Mouse (Mus musculus): Measurements from ENCODE around the gene Ptpa. TPM values are rescaled to one million over a fixed set of nuclear protein-coding genes. Genes with fewer than 3 reads are reported as not detected.

The Ptpa gene
- polyA plus RNA-seq, 2 experiments, result 74.5 to 142 TPM

- Histone ChIP-seq H3K27ac (replicated peaks; ENCODE audit: low read depth, low read length) (no peak overlapping the region), H3K4me3 (replicated peaks; ENCODE audit: low read length) (no peak overlapping the region), H3K4me2 (replicated peaks; ENCODE audit: low read depth, low read length, severe bottlenecking) (no peak overlapping the region), H3K36me3 (ENCODE audit: control insufficient read depth, insufficient read depth, low read length) (peaks cover 44% of the 10 kb centered on the region), H3K9ac (ENCODE audit: low read depth, low read length, severe bottlenecking) (no peak overlapping the region), H3K9me3 (ENCODE audit: control insufficient read depth, low read length) (no peaks in the 10 kb centered on the region), H3K27me3 (ENCODE audit: control insufficient read depth, insufficient read depth, low read length) (no peaks in the 10 kb centered on the region), H3K4me1 (ENCODE audit: control insufficient read depth, insufficient read depth, low read length) (no peaks in the 10 kb centered on the region)
- no peak for TF ChIP-seq POLR2A (IDR thresholded peaks at IDR 0.05; ENCODE audit: borderline replicate concordance, extremely low read depth, insufficient read depth, insufficient read length)
- ATAC-seq (ENCODE audit: low FRiP score, low read depth) (no peak), DNase-seq (ENCODE audit: low spot score) (no peak)
- whole genome bisulfite sequencing, result 88% methylated on average over 8 of the region's 8 CpGs
Measured at GRCm38 (mm10) chr2:30408452-30409100, 7.3 kb upstream of the Ptpa start.

- Histone ChIP-seq H3K36me3 (ENCODE audit: control insufficient read depth, insufficient read depth, low read length) (peaks cover 43% of the 10 kb centered on the region), H3K4me3 (replicated peaks; ENCODE audit: low read length) (no peak overlapping the region), H3K27me3 (ENCODE audit: control insufficient read depth, insufficient read depth, low read length) (no peaks in the 10 kb centered on the region), H3K9me3 (ENCODE audit: control insufficient read depth, low read length) (no peaks in the 10 kb centered on the region), H3K9ac (ENCODE audit: low read depth, low read length, severe bottlenecking) (no peak overlapping the region), H3K27ac (replicated peaks; ENCODE audit: low read depth, low read length) (no peak overlapping the region), H3K4me1 (ENCODE audit: control insufficient read depth, insufficient read depth, low read length) (no peaks in the 10 kb centered on the region), H3K4me2 (replicated peaks; ENCODE audit: low read depth, low read length, severe bottlenecking) (no peak overlapping the region)
- ATAC-seq (ENCODE audit: low FRiP score, low read depth), result no peak
- WGBS, result 85% methylated on average over 5 of the region's 5 CpGs
- no peak for TF ChIP-seq POLR2A (IDR thresholded peaks at IDR 0.05; ENCODE audit: borderline replicate concordance, extremely low read depth, insufficient read depth, insufficient read length)
- no peak for DNase-seq (ENCODE audit: low spot score)
Measured at GRCm38 (mm10) chr2:30409454-30410176, 6.2 kb upstream of the Ptpa start.

- 72% methylated on average over 16 of the region's 16 CpGs for WGBS
- Histone ChIP-seq H3K4me1 (ENCODE audit: control insufficient read depth, insufficient read depth, low read length) (peaks cover 7% of the 10 kb centered on the region), H3K36me3 (ENCODE audit: control insufficient read depth, insufficient read depth, low read length) (peaks cover 25% of the 10 kb centered on the region), H3K9me3 (ENCODE audit: control insufficient read depth, low read length) (no peaks in the 10 kb centered on the region), H3K4me3 (replicated peaks; ENCODE audit: low read length) (no peak overlapping the region), H3K9ac (ENCODE audit: low read depth, low read length, severe bottlenecking) (peak overlapping the region; percentile 31; the same call in 1 of the 2 replicates), H3K27me3 (ENCODE audit: control insufficient read depth, insufficient read depth, low read length) (no peaks in the 10 kb centered on the region), H3K4me2 (replicated peaks; ENCODE audit: low read depth, low read length, severe bottlenecking) (no peak overlapping the region), H3K27ac (replicated peaks; ENCODE audit: low read depth, low read length) (no peak overlapping the region)
- ATAC-seq (ENCODE audit: low FRiP score, low read depth) (no peak), DNase-seq (ENCODE audit: low spot score) (no peak)
- TF ChIP-seq POLR2A (IDR thresholded peaks at IDR 0.05; ENCODE audit: borderline replicate concordance, extremely low read depth, insufficient read depth, insufficient read length), result no peak
Measured at GRCm38 (mm10) chr2:30413038-30413973, 2.5 kb upstream of the Ptpa start.

- WGBS, result 79% methylated on average over 4 of the region's 4 CpGs
- Histone ChIP-seq H3K9me3 (ENCODE audit: control insufficient read depth, low read length) (no peaks in the 10 kb centered on the region), H3K9ac (ENCODE audit: low read depth, low read length, severe bottlenecking) (no peak overlapping the region), H3K4me1 (ENCODE audit: control insufficient read depth, insufficient read depth, low read length) (peaks cover 15% of the 10 kb centered on the region), H3K4me2 (replicated peaks; ENCODE audit: low read depth, low read length, severe bottlenecking) (no peak overlapping the region; the same call in 1 of the 2 replicates), H3K27ac (replicated peaks; ENCODE audit: low read depth, low read length) (no peak overlapping the region), H3K36me3 (ENCODE audit: control insufficient read depth, insufficient read depth, low read length) (peaks cover 19% of the 10 kb centered on the region), H3K27me3 (ENCODE audit: control insufficient read depth, insufficient read depth, low read length) (no peaks in the 10 kb centered on the region), H3K4me3 (replicated peaks; ENCODE audit: low read length) (no peak overlapping the region)
- no peak for ATAC-seq (ENCODE audit: low FRiP score, low read depth)
- no peak for TF ChIP-seq POLR2A (IDR thresholded peaks at IDR 0.05; ENCODE audit: borderline replicate concordance, extremely low read depth, insufficient read depth, insufficient read length)
- DNase-seq (ENCODE audit: low spot score), result no peak
Measured at GRCm38 (mm10) chr2:30414101-30414500, 1.7 kb upstream of the Ptpa start.

- Histone ChIP-seq H3K4me3 (replicated peaks; ENCODE audit: low read length) (peak overlapping the region; percentile 70), H3K4me1 (ENCODE audit: control insufficient read depth, insufficient read depth, low read length) (peaks cover 19% of the 10 kb centered on the region), H3K9me3 (ENCODE audit: control insufficient read depth, low read length) (no peaks in the 10 kb centered on the region), H3K27me3 (ENCODE audit: control insufficient read depth, insufficient read depth, low read length) (no peaks in the 10 kb centered on the region), H3K27ac (replicated peaks; ENCODE audit: low read depth, low read length) (no peak overlapping the region), H3K4me2 (replicated peaks; ENCODE audit: low read depth, low read length, severe bottlenecking) (peak overlapping the region; percentile 92), H3K9ac (ENCODE audit: low read depth, low read length, severe bottlenecking) (peak overlapping the region; percentile 89; the same call in 1 of the 2 replicates), H3K36me3 (ENCODE audit: control insufficient read depth, insufficient read depth, low read length) (peaks cover 13% of the 10 kb centered on the region)
- WGBS, result 49% methylated on average over 5 of the region's 5 CpGs
- ATAC-seq (ENCODE audit: low FRiP score, low read depth) (no peak), DNase-seq (ENCODE audit: low spot score) (no peak)
- TF ChIP-seq POLR2A (IDR thresholded peaks at IDR 0.05; ENCODE audit: borderline replicate concordance, extremely low read depth, insufficient read depth, insufficient read length), result no peak
Measured at GRCm38 (mm10) chr2:30414681-30415080, 1.2 kb upstream of the Ptpa start.

All from limb, embryonic 14.5 days (tissue).